Mouse (Mus musculus): ENCODE measurements around the gene Il15ra. TPM values are rescaled to one million over a fixed set of nuclear protein-coding genes. Genes with fewer than 3 reads are reported as not detected.
A peak's percentile ranks its signal among the peaks of the same experiment; 100 is the strongest.
"Not testable (repeated sequence)": the region's sequence is repeated elsewhere in the genome, so short reads cannot be mapped to it uniquely, and the experiment has no call there.

Il15ra gene
- polyA plus RNA-seq, 1 experiment, result 33.2 TPM

DNA sequence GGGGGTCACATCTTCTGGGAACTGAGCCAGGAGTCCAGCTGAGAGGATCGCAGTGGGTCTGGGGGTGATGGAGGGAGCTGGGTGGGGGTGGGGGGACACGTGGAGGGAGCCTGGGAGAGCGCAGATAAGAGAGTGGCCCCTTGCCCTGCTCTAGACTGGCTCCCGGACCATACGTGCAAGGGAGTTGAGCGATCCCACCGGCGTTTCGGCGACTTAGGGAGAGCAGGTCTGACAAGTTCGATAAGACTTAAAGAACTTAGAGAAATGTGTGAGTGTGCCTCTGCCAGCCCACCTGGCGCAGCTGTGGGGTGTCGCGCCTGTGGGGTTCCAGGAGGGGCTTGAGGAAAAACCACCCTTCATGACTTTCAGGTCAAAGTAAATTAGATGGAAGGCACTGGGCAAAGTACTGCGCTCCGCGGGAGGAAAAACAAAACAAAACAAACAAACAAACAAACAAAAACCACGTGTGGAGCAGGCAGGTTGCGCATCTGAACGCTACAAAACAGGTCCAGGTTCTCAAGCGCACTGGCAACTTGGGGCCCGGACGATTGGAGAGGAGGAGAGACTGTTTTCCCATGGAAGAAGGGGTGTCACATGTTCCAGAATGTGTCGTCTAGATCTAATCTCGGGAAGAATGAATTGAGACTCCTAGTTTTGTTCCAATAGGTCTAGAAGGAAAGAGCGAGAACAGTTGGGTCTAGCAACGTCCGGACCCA lies 1.1 kb downstream of the Il15ra start:
- 12% methylated on average over 28 of the region's 28 CpGs for WGBS
- Histone ChIP-seq H3K4me1 (ENCODE audit: control insufficient read depth, insufficient read depth, insufficient read length) (0 out of 2 replicates have a peak, but pooled peaks cover 2% of the 10 kb centered on the region), H3K27me3 (ENCODE audit: control insufficient read depth, insufficient read depth, low read length) (no peaks in the 10 kb centered on the region), H3K4me3 (ENCODE audit: extremely low read depth, insufficient read depth, insufficient read length) (peak overlapping the region; percentile 89), H3K27ac (ENCODE audit: insufficient read depth, low read length) (no peak overlapping the region), H3K36me3 (ENCODE audit: control insufficient read depth, insufficient read depth, low read length) (no peaks in the 10 kb centered on the region)
- DNase-seq (ENCODE audit: low read depth in 1 of 2, low spot score in 2 of 2), result no peak
- no peak for TF ChIP-seq POLR2A (IDR thresholded peaks at IDR 0.05; ENCODE audit: low read depth, low read length)

DNA sequence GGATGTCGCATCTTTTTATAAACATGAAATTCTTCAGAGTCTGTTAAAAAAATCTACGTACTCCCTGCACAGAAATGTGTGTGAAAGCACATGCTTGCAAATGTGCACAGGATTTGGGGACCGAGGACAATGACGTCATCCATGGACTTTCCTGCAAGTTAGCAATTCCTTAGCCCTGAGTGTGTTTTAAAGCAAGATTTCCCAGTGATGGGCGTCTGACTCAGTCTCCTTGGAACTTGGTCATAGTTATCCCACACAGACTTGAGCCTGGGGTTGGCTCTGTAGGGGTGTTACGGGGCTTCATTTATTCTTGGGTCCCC lies 1.6 kb downstream of the Il15ra start:
- Histone ChIP-seq H3K4me3 (ENCODE audit: extremely low read depth, insufficient read depth, insufficient read length) (no peak overlapping the region), H3K4me1 (ENCODE audit: control insufficient read depth, insufficient read depth, insufficient read length) (0 out of 2 replicates have a peak, but pooled peaks cover 2% of the 10 kb centered on the region), H3K27me3 (ENCODE audit: control insufficient read depth, insufficient read depth, low read length) (no peaks in the 10 kb centered on the region), H3K27ac (ENCODE audit: insufficient read depth, low read length) (no peak overlapping the region), H3K36me3 (ENCODE audit: control insufficient read depth, insufficient read depth, low read length) (no peaks in the 10 kb centered on the region)
- 77% methylated on average over 6 of the region's 6 CpGs for WGBS
- no peak for TF ChIP-seq CTCF (IDR thresholded peaks at IDR 0.05; ENCODE audit: extremely low read depth, insufficient read depth, insufficient read length, insufficient replicate concordance)
- no peak for TF ChIP-seq POLR2A (IDR thresholded peaks at IDR 0.05; ENCODE audit: low read depth, low read length)
- no peak for DNase-seq (ENCODE audit: low read depth in 1 of 2, low spot score in 2 of 2)

DNA sequence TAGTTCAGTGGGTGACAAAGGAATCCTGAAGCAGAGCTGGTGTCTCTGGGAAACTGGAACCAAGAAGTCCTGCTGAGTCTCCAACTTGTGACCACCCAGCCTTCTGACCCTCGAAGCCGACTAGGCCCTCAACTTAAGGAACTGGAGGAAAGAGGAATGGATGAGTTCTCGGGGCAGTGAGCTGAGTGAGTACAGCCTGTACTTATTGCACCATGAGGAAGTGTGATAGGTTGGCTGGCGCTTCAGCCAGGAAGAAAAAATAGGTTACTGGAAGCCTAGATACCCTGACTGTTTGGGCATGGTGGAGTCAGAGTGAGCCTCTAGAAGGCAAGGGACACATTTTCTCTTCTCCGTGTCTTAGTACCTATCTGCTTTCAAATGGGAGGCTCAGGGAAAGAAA lies 3.4 kb downstream of the Il15ra start:
- H3K4me1 ChIP-seq (ENCODE audit: control insufficient read depth, insufficient read depth, insufficient read length), result 0 out of 2 replicates have a peak, but pooled peaks cover 2% of the 10 kb centered on the region
- H3K27ac ChIP-seq (ENCODE audit: insufficient read depth, low read length), result no peak overlapping the region
- no peaks in the 10 kb centered on the region for H3K27me3 ChIP-seq (ENCODE audit: control insufficient read depth, insufficient read depth, low read length)
- no peak for DNase-seq (ENCODE audit: low read depth in 1 of 2, low spot score in 2 of 2)
- no peak overlapping the region for H3K4me3 ChIP-seq (ENCODE audit: extremely low read depth, insufficient read depth, insufficient read length)
- no peak for TF ChIP-seq CTCF (IDR thresholded peaks at IDR 0.05; ENCODE audit: extremely low read depth, insufficient read depth, insufficient read length, insufficient replicate concordance)
- no peak for TF ChIP-seq POLR2A (IDR thresholded peaks at IDR 0.05; ENCODE audit: low read depth, low read length)
- H3K36me3 ChIP-seq (ENCODE audit: control insufficient read depth, insufficient read depth, low read length), result no peaks in the 10 kb centered on the region
- 52% methylated on average over 5 of the region's 5 CpGs for WGBS

DNA sequence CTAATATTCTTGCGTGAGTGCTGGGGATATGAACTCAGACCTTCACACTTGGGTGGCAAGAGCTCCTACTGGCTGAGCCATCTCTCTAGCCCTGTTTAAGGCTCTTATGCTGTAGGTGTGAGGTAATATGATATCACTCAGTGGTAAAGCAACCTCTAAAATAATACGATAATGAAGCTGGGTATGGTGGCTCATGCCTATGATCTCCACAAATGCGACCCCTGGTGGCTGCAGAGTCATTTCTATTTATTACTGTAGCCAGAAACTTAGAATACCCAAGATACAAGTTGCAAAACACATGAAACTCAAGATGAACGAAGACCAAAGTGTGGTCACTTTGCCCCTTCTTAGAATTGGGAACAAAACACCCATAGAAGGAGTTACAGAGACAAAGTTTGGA lies 5.0 kb downstream of the Il15ra start:
- WGBS, result 45% methylated on average over 4 of the region's 4 CpGs
- DNase-seq (ENCODE audit: low read depth in 1 of 2, low spot score in 2 of 2), result peak; percentile 11 to 39
- not testable (repeated sequence) for H3K27ac ChIP-seq (ENCODE audit: insufficient read depth, low read length)

DNA sequence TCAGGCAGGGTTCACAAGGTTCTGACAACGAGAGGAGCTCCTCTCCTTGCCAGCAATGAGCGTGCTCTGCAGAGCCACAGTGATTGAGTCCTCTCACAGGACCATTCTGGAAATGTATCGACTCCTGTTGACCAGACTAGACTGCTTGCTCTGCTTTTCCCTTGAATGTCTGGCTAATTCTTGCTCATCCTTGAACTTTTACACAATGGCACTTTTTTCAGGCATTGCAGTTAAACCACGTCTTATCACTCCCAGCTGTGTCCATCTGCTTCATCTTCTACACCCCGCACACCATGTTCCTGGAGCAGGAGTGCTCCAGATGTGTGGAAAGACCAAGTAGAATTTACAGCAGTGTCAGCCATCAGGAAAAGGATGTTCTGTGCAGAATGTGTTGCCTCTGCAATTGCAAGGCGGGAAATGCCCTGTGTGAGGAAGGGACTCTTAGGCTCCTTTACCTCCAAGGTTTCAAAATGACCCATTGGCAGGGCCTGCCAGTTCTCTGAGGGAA lies 7.4 kb downstream of the Il15ra start:
- no peak overlapping the region for H3K27ac ChIP-seq (ENCODE audit: insufficient read depth, low read length)
- TF ChIP-seq POLR2A (IDR thresholded peaks at IDR 0.05; ENCODE audit: low read depth, low read length), result no peak
- no peak for TF ChIP-seq CTCF (IDR thresholded peaks at IDR 0.05; ENCODE audit: extremely low read depth, insufficient read depth, insufficient read length, insufficient replicate concordance)
- H3K4me1 ChIP-seq (ENCODE audit: control insufficient read depth, insufficient read depth, insufficient read length), result no peaks in the 10 kb centered on the region
- H3K27me3 ChIP-seq (ENCODE audit: control insufficient read depth, insufficient read depth, low read length), result no peaks in the 10 kb centered on the region
- WGBS, result 88% methylated on average over 6 of the region's 6 CpGs
- no peak overlapping the region for H3K4me3 ChIP-seq (ENCODE audit: extremely low read depth, insufficient read depth, insufficient read length)
- H3K36me3 ChIP-seq (ENCODE audit: control insufficient read depth, insufficient read depth, low read length), result no peaks in the 10 kb centered on the region
- DNase-seq (ENCODE audit: low read depth in 1 of 2, low spot score in 2 of 2), result no peak

More for the DNA sequence above, 5.0 kb downstream of the Il15ra start:
- not testable (repeated sequence) for H3K27me3 ChIP-seq (ENCODE audit: control insufficient read depth, insufficient read depth, low read length); H3K4me3 ChIP-seq (ENCODE audit: extremely low read depth, insufficient read depth, insufficient read length); H3K4me1 ChIP-seq (ENCODE audit: control insufficient read depth, insufficient read depth, insufficient read length); H3K36me3 ChIP-seq (ENCODE audit: control insufficient read depth, insufficient read depth, low read length)
- TF ChIP-seq CTCF (IDR thresholded peaks at IDR 0.05; ENCODE audit: extremely low read depth, insufficient read depth, insufficient read length, insufficient replicate concordance), result peak; percentile 10; the same call in 1 of the 2 replicates

DNA sequence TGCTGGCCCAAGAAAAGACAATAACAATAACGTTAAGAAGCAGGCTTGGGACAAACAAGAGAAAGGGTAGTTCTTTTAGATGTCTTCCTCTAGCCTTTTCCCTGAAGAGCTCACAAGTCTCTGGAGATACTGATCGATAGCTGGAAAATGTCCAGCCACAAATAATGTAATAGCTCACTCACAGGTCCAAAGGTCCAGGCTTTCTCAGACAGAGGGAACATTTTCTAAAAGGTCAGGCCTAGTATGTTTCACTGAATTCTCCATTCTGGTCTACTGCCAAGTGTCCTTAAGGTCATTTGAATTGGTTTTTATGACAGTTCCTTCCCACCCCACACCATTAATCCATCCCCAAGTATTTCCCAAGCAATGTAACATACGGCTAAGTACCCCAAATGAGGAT lies 7.9 kb downstream of the Il15ra start:
- TF ChIP-seq POLR2A (IDR thresholded peaks at IDR 0.05; ENCODE audit: low read depth, low read length), result no peak
- no peak for TF ChIP-seq CTCF (IDR thresholded peaks at IDR 0.05; ENCODE audit: extremely low read depth, insufficient read depth, insufficient read length, insufficient replicate concordance)
- no peak for DNase-seq (ENCODE audit: low read depth in 1 of 2, low spot score in 2 of 2)
- H3K36me3 ChIP-seq (ENCODE audit: control insufficient read depth, insufficient read depth, low read length), result no peaks in the 10 kb centered on the region
- H3K4me3 ChIP-seq (ENCODE audit: extremely low read depth, insufficient read depth, insufficient read length), result no peak overlapping the region
- WGBS, result 79% methylated on average over 3 of the region's 3 CpGs
- H3K4me1 ChIP-seq (ENCODE audit: control insufficient read depth, insufficient read depth, insufficient read length), result no peaks in the 10 kb centered on the region
- H3K27ac ChIP-seq (ENCODE audit: insufficient read depth, low read length), result no peak overlapping the region
- H3K27me3 ChIP-seq (ENCODE audit: control insufficient read depth, insufficient read depth, low read length), result no peaks in the 10 kb centered on the region

DNA sequence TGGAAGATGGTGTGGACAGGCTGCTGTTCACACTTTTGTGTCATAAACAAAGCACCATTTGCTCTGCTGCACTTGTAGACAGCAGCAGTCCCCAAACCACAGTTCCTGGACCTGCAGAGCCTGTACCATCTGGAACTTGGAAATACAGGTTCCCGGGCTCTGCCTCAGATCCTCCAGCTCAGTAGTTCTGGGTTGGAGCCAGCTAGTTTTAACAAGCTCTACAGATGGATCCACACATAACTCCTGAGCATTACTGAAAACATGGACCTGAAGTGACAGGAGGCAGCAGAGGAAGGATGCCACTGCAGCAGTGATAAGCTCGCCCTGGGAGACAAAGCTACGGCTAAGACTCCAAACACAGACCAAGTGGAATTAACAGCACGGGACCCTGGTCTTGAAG lies 9.4 kb downstream of the Il15ra start:
- no peaks in the 10 kb centered on the region for H3K4me1 ChIP-seq (ENCODE audit: control insufficient read depth, insufficient read depth, insufficient read length)
- no peaks in the 10 kb centered on the region for H3K27me3 ChIP-seq (ENCODE audit: control insufficient read depth, insufficient read depth, low read length)
- no peak overlapping the region for H3K27ac ChIP-seq (ENCODE audit: insufficient read depth, low read length)
- no peak overlapping the region for H3K4me3 ChIP-seq (ENCODE audit: extremely low read depth, insufficient read depth, insufficient read length)
- H3K36me3 ChIP-seq (ENCODE audit: control insufficient read depth, insufficient read depth, low read length), result no peaks in the 10 kb centered on the region
- TF ChIP-seq POLR2A (IDR thresholded peaks at IDR 0.05; ENCODE audit: low read depth, low read length), result no peak
- TF ChIP-seq CTCF (IDR thresholded peaks at IDR 0.05; ENCODE audit: extremely low read depth, insufficient read depth, insufficient read length, insufficient replicate concordance), result no peak
- DNase-seq (ENCODE audit: low read depth in 1 of 2, low spot score in 2 of 2), result no peak
- 91% methylated on average over 4 of the region's 4 CpGs for WGBS

All from spleen, adult 2 months (tissue).